Mouse (Mus musculus): ENCODE measurements around the gene Ppm1l.

GRCm38 (mm10) chr3:69524356-69525071 is 207.9 kb downstream of the Ppm1l start:
- TF ChIP-seq POLR2A (IDR thresholded peaks at IDR 0.05; ENCODE audit: borderline replicate concordance, extremely low read depth, insufficient read depth, insufficient read length, poor library complexity, severe bottlenecking) (no peak), CTCF (IDR thresholded peaks at IDR 0.05; ENCODE audit: borderline replicate concordance, extremely low read depth, insufficient read depth, insufficient read length) (no peak)

Measured in brain, embryonic 14.5 days (tissue).